Mouse (Mus musculus) bone marrow macrophage, adult 2 months (primary cell): ENCODE results near the gene Tedc1.

Source experiments
- CTCF ChIP-seq: IDR thresholded peaks from 2 replicates; pipeline ENCODE4 v1.5.1; 2012; ENCODE audit warnings: low read depth, mild to moderate bottlenecking, low read length, moderate library complexity
- POLR2A ChIP-seq: IDR thresholded peaks from 2 replicates; pipeline ENCODE4 v1.6.1; 2012; ENCODE audit warnings: mild to moderate bottlenecking, low read depth, low read length, borderline replicate concordance

- TF ChIP-seq POLR2A (no peak), CTCF (no peak)
Measured at GRCm38 (mm10) chr12:113157971-113158370, 1.8 kb downstream of the Tedc1 start.
